In genomic region chr10:42410748-42411537, GRCm38 (mm10) we compare ENCODE assay signal across 7 mouse cellular contexts.
DNase-seq lines count a peak whose midpoint lies in the region; ATAC-seq lines count a peak whose summit lies in the region.

No protein-coding gene starts in this region.

- H3K4me1 ChIP-seq in forebrain, embryonic 16.5 days (replicated peaks; ENCODE audit: control insufficient read depth, insufficient read depth, low read length): peaks cover 12% of the 10 kb centered on the region

- no peaks in the 10 kb centered on the region for H3K36me3 ChIP-seq in forebrain, embryonic 16.5 days (ENCODE audit: control insufficient read depth, insufficient read depth)

- 31% methylated on average over 6 of the region's 6 CpGs for WGBS in forebrain, embryonic 16.5 days

- peak overlapping the region; percentile 78 for H3K27ac ChIP-seq in forebrain, embryonic 16.5 days (ENCODE audit: low read length)

- intact Hi-C loops in left cerebral cortex, postnatal 10 days (cut with DNase I): no loop called here

- peak overlapping the region; percentile 13; the same call in 1 of the 2 replicates for H3K4me2 ChIP-seq in forebrain, embryonic 16.5 days (ENCODE audit: low read length)

- DNase-seq in left cerebral cortex, postnatal 10 days (ENCODE audit: extremely low spot score in 1 of 2, low spot score in 2 of 2): peak; percentile 36 to 41
- no peak for DNase-seq in left cerebral cortex, adult 18-20 months (ENCODE audit: low spot score in 2 of 2)
- DNase-seq in kidney, adult 9 months: peak; percentile 49
- DNase-seq in lung, postnatal 4 days: peak; percentile 56 to 73
- DNase-seq in gastrocnemius, postnatal 10 days: no peak
- DNase-seq in liver: no peak

- H3K9ac ChIP-seq in forebrain, embryonic 16.5 days (replicated peaks; ENCODE audit: low read depth, low read length): 0 out of 2 replicates have a peak overlapping the region, but pooled peaks have one; percentile 15

- no peaks in the 10 kb centered on the region for H3K27me3 ChIP-seq in forebrain, embryonic 16.5 days (replicated peaks; ENCODE audit: control insufficient read depth, insufficient read depth, low read length)

- H3K9me3 ChIP-seq in forebrain, embryonic 16.5 days (ENCODE audit: control insufficient read depth, low read length): no peaks in the 10 kb centered on the region

- H3K4me3 ChIP-seq in forebrain, embryonic 16.5 days (replicated peaks; ENCODE audit: low read length): no peak overlapping the region

- ATAC-seq in forebrain, embryonic 16.5 days: peak; percentile 94

Comparison
In these comparisons a context has a peak if more than half of its experiments do, and no peak if none do; other contexts are left out.
1. DNase-seq: peak in left cerebral cortex, postnatal 10 days (2 of 2), kidney, adult 9 months (single experiment) and lung, postnatal 4 days (2 of 2); none in left cerebral cortex, adult 18-20 months (0 of 2), gastrocnemius, postnatal 10 days (single experiment) and liver (single experiment).